Mouse (Mus musculus): ENCODE measurements around the gene Gapdhs.

GRCm38 (mm10) chr7:30761769-30762352, 18.4 kb upstream of the Gapdhs start:
- TF ChIP-seq CTCF (IDR thresholded peaks at IDR 0.05; ENCODE audit: control insufficient read depth, insufficient read depth, low read length): no peak
- no peak for TF ChIP-seq POLR2A (IDR thresholded peaks at IDR 0.05; ENCODE audit: borderline replicate concordance, control insufficient read depth, low read depth, low read length)

Measured in bone marrow, adult 2 months (tissue).